Mouse (Mus musculus) right cerebral cortex, postnatal 25 days (tissue): ENCODE data around the gene Znrf2.

Experiments used
- DNase-seq: peaks from one replicate; pipeline ENCODE4 v3.0.0; 2022

The Znrf2 gene

GRCm38 (mm10) chr6:54918521-54918920 lies 101.8 kb downstream of the Znrf2 start:
- DNase-seq: no peak

GRCm38 (mm10) chr6:54924538-54924937 lies 107.8 kb downstream of the Znrf2 start:
- no peak for DNase-seq

- no peak for DNase-seq
Measured at GRCm38 (mm10) chr6:54925736-54926440, 109.2 kb downstream of the Znrf2 start.

GRCm38 (mm10) chr6:54926899-54927298 lies 110.2 kb downstream of the Znrf2 start:
- DNase-seq: no peak

- DNase-seq: no peak
Measured at GRCm38 (mm10) chr6:54927946-54928345, 111.2 kb downstream of the Znrf2 start.

- no peak for DNase-seq
Measured at GRCm38 (mm10) chr6:54931641-54932040, 114.9 kb downstream of the Znrf2 start.

- DNase-seq: no peak
Measured at GRCm38 (mm10) chr6:54932526-54932925, 115.8 kb downstream of the Znrf2 start.

- no peak for DNase-seq
Measured at GRCm38 (mm10) chr6:54933216-54933615, 116.5 kb downstream of the Znrf2 start.

- no peak for DNase-seq
Measured at GRCm38 (mm10) chr6:54933866-54934265, 117.2 kb downstream of the Znrf2 start.

- DNase-seq: no peak
Measured at GRCm38 (mm10) chr6:54934313-54934712, 117.6 kb downstream of the Znrf2 start.

- no peak for DNase-seq
Measured at GRCm38 (mm10) chr6:54934930-54935329, 118.2 kb downstream of the Znrf2 start.

GRCm38 (mm10) chr6:54936496-54936895 lies 119.8 kb downstream of the Znrf2 start:
- no peak for DNase-seq

GRCm38 (mm10) chr6:54939631-54940030 lies 122.9 kb downstream of the Znrf2 start:
- no peak for DNase-seq

- DNase-seq: no peak
Measured at GRCm38 (mm10) chr6:54940126-54940525, 123.4 kb downstream of the Znrf2 start.

- DNase-seq: no peak
Measured at GRCm38 (mm10) chr6:54941149-54941548, 124.4 kb downstream of the Znrf2 start.
